Mouse (Mus musculus): ENCODE data around the gene Gatc.
"Not testable (repeated sequence)": the region's sequence is repeated elsewhere in the genome, so short reads cannot be mapped to it uniquely, and the experiment has no call there.

The Gatc gene

DNA sequence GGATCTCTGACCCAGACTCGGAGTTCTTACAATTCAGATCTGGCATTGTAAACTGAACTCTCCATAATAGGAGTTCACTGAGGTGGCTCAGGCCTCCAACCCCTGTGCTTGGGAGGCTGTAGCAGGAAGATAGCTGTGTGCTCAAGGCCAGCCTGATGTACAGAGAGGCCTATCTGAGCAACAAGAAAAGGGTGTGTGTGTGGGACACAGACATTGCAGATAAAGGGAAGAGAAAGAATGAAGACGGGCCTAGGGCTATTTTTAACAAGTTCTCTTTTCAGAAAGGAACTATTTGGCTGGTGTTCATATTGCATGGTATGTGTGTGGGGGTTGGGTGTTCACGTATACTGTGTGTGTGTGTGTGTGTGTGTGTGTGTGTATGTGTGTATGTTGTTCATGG is 7.4 kb downstream of the Gatc start:
- in situ Hi-C loops (cut with MboI, MseI) = no loop called here

DNA sequence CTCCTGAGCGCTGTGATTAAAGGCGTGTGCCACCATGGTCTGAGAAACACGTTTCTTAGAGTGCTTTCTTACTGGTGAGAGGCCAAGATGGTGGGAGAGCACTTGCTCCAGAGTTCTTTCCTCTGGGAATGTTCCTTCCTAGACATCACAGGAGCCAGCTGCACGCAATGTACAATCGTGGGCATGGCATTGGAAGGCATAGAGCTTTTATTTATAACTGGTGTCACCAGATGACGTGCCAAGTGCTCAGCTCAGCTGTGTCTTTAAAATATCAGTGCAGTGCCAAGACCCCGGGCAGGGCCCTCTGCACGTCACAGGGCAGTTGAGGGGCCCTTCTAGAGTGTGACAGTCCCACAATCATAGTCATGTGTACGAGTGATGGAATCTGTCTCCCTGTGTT is 10.0 kb downstream of the Gatc start:
- in situ Hi-C loops (cut with MboI, MseI) = no loop called here

DNA sequence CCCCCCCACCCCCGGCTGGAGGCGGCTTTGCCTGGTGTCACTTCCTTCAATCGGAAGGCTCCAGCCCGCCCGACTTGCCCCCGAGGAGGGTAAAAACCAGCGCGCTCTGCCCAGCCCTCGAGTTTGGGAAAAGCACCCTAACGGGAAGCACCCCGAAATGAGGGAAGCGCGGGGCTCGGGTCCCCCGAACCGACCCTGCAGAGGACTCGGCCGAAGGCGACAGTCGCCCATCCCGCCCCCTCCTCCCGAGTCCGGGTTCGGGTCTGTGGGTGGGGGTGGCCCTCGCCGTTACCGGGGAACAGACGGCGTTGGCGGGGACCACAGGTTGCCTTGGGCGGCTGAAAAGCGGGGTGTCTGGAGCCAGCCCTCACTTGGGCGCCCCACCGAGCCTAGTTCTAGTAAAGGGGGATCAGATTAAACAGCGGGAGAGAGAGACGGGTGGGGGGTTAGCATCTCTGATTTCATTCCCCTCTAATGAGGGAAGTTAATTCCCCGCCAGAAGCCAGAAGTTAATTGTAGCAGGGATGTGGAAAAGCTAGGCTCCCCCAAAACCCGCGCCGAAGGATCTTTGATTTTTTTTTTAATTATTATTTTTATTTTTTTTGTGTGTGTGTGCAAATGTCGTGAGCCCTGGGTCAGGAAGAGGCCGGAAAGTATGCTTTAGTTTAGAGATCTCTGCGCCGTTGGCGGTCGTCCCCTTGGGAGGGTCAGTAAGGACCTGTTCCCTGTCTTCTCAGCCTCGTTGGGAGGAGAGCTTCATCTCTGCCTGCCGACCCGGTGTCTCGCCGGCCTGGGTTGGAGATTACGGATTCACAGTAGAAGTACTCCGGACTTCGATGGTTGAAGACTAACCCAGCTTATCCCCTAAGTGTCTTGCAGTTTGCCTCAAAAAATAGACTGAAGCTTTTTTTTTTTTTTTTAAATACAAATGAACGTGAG is 13.1 kb downstream of the Gatc start:
- in situ Hi-C loops (cut with MboI, MseI) = no loop called here

DNA sequence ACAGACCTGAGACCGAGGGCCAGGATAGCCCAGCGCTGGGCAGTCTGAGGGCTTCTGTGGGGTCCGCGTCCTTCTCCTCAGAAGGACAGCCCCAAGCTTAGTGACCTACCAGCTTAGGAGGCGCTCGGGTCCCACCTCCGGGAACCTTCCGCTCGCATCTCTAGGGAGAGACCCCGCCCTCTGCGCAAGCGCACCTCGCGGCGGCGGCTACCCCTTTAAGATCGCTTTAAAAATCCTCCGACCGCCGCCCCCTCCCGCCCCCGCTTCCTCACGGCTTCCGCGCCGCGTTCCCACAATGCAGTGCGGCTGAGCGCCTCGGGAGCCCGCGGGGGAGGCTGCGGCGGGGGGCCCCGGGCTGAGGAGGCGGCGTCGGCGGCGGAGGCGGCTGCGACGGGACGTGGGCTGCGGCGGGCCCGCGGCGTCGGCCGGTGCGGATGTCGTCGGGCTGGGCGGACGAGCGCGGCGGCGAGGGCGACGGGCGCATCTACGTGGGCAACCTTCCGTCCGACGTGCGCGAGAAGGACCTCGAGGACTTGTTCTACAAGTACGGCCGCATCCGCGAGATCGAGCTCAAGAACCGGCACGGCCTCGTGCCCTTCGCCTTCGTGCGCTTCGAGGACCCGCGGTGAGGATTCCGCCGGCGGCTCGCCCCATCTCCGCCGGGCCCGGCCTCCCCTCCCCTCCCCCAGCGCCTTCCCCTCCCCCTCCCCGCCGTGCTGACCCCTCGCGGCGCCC is 13.9 kb downstream of the Gatc start, which contains the start of gene Srsf9:
Srsf9 (plus strand) TSS at position 303 of the 735 bp plus-strand sequence.
- in situ Hi-C loops (cut with MboI, MseI) = no loop called here

DNA sequence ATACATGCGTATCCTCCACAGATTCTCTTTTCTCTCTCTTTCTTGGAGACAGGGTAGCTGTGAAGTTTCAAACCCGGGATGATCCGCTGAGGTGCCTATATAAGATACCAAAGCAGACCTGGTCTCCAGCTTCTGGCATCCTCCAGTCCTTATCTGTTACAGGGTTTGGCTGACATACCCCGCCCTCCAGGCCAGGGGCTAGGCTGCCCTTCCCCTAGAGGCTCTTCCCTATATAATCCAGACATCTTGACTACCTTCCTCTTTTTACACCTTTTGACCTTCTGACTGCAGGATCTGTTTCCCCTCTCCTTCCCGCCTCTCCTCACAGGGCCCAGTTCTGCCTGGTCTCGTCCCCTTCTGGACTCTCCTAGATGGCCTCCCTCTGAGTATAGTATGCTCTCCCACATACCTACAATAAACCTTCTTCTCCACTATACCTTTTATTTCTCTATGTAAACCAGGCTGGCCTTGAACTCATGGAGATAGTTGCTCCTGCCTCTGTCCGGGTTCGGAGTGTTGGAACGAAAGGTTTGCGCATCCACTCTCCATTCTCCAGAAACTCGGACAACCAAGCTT is 14.6 kb downstream of the Gatc start:
- in situ Hi-C loops (cut with MboI, MseI) = no loop called here

DNA sequence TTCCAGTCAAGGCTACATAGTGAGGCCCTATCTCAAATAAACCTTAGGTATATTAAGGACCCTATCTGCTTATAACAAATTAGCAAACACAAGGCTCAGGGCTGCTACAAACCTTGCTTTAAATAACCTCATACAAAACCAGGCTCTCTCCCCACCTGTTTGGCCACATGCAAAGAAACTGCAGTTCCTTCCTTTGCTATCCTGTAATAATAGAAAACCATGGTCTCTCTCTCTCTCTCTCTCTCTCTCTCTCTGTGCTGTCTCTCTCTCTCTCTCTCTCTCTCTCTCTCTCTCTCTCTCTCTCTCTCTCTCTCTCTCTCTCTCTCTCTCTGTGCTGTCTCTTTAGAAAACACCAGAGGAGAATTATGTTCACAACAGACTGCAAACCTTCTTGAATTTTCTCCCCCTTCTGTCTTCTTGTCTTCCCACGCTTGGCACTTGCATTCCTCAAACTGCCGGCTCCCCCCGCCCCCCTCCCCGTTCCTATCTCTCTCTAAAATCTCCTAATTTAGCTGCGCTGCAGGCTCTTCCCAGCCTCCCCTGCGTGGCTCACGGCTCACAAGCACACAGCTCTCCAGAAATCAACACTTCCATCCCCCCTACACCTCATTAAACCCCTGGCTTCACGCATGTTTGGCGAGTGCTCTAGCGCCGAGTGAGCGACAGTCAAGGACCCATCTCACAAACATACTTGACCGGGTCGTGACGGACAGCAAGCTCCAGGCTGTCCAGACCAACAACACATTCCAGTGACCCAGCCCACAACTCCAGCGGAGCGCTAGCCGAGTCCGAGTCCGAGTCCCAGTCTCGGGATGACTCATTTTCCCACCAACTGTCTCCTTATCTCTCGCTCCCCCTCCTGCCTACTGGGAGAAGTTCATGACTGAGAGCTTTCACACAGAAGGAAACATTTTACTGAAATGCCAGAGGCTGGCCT is 21.7 kb downstream of the Gatc start:
- in situ Hi-C loops (cut with MboI, MseI) = no loop called here

DNA sequence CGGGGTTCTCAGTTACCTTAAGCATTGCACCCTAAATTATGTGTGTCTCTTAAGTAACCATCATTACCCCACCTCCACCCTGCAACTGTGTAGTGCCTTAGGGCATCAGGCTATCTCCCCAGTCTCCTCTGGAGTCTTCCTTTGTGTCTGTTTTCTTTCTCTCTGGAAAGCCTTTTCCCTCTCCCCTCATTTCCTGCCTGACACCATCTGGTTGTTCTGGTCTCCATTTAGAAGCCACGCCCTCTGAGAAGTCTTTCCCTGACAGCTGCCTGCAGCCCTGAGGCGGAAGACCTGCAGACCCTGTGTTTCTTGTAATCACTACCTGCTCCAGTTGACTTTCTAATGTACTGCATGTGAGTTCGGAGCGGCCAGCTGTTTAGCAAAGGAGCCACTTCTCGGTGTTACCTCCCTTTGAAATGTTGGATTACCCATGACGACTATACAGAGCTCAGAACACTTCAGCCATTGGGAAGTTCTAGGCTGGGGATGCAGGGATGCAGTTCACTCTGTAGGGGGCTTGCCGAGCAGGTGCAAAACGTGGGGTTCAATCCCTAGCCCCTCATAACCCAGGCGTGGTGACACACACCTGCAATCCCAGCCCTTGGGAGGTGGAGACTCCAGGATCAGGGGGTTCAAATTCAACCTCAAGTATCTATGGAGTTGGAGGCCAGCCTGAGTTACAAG is 23.2 kb downstream of the Gatc start:
- in situ Hi-C loops (cut with MboI, MseI) = no loop called here

DNA sequence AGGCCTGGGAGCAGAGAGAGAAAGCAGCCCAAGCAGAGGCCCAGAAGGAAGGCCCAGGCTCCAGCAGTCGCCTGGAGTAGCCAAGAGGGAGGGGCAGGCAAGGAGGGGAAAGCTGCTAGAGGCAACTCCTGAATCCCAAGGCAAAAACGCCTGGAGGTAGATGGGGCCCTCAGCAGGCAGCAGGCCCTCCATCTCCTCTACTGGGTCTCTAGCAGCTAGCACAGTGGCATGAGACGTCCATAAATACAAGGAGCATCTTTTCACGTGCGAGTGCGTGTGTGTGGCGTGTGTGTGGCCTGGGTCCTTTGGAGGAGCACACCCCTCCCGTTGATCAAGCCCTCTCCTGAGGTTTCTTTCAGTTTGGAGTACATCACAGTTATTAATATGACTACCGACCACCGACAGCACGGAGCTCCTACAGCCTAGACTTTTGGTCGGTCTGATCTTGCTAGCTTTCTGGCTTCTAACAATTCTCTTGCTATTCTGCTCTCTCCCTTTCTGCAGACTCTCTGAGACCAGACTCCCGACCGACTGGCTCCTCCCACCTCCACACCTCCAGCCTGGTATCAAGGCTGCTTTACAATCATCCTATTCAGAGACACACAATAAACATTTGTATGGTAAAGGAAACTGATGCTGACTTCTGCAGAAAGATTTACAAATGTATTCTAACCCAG is 23.9 kb downstream of the Gatc start:
- in situ Hi-C loops (cut with MboI, MseI) = no loop called here

DNA sequence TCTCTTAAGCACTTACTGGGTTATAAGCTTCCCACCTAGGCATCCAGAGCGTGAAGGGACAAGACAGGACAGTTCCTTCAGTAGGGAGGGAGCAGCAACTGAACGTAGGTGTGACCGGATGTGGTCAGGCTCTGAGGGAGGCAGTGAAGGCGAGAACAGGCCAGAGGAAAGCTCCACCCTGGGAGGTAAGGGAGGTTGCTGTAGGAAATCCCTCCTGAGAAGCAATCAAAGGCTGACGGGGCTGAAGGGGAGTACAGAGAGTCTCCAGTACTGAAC is 27.4 kb downstream of the Gatc start:
- in situ Hi-C loops (cut with MboI, MseI) = no loop called here

DNA sequence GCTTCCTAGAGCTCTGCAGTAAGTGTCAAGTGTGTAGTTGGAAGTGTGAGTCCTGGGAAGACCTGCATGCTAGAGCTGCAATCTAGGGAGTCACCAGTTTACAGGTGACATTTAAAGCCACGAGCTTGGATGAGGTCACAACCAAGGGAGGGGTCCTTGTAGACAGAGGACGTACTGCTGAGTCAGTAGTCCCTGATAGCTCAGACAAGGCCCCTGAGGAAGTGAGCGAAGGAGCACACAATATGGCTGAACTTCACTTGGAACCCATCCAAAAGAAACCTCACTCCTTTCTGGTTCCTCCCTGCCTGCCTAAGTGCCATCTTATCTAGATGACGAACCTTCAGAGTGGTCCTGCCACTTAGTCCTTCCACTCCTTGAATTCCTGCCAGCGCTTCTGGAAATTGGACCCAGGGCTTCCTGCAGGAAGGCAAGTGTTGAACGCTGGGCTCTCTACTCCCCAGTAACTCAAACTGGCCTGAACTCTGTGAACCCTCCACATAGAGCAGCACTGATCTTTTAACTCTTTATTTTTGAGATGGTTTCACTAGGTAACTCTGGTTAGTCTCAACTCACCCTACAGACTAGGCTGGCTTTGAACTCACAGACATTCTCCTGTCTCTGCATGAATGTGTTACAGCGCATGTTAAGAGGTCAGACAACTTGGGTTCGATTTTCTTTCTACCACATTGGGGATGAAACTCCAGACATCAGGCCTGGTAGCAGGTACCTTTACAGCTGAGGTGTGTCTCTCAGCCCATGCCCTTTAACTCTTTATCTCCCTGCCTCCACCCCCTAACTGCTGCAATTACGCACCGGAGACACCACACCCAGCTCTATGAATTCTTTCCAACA is 27.9 kb downstream of the Gatc start:
- in situ Hi-C loops (cut with MboI, MseI) = no loop called here

DNA sequence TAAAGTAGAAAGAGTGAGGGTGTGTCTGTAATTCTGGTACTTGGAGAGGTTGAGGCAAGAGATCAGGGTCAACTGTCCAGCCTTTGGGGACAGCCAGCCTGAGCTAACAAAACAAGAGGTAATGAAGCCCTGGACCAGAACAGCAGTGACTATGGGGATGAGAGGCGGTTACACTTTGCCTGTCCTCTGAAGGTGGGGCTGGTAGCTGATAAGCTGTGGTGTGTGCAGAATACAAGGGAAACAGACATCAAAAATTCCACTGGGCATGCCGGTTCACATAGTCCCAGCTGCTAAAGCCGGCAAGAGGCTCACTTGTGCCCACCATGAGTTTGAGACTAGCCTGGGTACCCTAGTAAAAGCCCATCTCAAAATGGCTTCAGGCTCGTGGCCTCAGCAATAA is 28.6 kb downstream of the Gatc start:
- in situ Hi-C loops (cut with MboI, MseI) = no loop called here

DNA sequence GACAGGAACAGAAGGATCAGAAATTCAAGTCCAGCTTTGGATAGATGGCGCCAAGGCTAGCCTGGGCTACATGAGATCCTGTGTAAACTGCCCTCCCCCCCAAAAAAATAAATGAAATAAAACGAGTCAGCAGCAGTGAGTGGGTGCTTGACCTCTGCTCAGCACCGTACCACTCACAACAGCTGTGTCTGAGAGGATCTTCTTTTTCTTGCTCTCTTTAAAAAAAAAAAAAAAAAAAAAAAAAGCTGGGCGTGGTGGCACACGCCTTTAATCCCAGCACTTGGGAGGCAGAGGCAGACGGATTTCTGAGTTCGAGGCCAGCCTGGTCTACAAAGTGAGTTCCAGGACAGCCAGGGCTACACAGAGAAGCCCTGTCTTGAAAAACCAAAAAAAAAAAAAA is 38.8 kb downstream of the Gatc start:
- in situ Hi-C loops (cut with MboI, MseI) = not testable (repeated sequence)

DNA sequence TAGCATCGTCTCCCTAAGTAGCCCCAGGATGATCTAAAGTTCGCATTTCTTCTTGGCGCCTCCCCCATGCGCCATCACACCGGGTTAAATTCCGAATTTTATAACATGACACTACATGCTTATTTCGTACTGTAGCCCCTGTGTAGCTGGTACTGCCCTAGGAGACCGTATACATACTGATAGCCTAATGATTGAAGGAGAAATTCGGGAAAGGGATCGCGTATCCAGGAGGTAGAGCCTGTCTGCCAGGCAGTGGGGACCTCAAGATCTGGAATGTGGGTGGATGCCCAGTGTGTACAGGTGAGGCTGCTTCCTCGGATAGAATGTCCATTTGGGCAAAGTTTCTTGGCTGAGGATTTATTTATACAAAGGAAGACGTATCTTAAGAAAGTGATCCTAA is 39.4 kb downstream of the Gatc start:
- in situ Hi-C loops (cut with MboI, MseI) = no loop called here

DNA sequence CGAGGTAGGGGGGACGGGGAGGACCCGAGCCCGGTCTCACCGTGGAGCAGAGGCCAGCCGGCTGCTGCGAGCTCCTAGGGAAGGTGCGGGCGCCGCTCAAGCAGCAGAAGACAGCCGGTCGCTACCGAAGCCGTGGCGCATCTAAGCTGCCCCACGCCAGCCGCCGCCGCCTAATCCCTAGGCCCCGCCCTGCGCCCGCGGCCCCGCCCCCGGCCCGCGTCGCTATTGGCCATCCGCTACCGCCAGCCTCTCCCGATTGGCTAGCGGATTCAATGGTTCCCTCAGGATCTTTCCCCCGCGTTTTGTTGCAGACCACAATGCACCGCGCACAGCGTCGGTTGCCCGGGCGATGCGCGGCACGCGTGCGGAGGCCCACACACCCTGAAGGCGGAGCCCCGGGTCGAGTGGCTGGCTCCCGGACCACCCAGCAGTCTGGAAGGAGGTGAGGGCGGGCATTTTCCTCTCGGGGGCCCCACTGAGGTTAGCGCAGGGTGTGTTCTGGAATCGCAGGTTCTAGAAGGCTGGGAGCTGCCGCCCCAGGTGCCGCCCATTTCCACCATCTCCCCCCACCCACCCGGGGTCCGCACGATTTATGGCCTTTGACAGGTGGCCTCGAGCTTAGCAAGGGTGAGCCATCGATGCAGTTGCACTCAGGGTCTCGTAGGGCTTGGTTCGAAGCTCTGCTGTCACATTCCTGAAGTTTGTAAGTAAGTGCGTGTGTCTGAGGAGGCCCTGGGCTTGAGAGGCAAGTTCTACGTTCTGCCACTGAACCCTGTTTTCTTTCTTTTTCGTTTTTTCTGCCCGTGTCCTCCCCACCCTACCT is 40.0 kb downstream of the Gatc start, which contains the start of gene Dynll1:
Dynll1 (minus strand) TSS at position 208 of the 823 bp plus-strand sequence.
- in situ Hi-C loops (cut with MboI, MseI) = no loop called here

DNA sequence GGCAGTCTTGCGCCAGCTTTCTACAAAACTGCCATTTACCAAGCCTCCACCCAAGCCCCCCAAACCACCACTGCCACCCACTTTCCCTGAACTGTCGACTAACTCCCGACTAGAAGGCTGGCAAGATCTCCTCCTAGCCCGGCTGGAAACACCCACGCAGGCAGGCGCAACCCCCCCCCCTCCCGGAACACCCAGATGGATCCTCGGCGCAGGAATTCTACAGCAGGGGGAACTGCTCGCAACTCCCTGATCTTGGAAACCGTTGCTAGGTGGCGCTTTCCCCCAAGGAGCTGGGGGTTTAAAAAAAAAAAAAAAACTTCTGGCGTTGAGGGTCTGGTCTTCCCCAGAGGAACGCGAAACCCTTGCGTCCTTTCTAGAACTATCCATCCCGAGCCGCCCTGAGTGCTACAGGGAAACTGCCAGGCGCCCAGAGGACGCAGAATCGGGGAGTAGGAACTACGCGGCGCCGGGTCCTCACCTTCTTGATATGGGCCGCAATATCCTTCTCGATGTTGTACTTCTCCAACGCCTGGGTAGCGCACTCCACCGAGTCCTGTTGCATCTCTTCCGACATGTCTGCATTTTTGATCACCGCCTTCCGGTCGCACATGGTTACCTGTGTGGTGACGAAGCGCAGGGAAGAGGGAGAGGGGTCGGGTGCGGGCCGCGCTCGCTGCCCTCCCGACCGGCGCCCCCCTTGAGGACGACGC is 40.8 kb downstream of the Gatc start:
- in situ Hi-C loops (cut with MboI, MseI) = no loop called here

DNA sequence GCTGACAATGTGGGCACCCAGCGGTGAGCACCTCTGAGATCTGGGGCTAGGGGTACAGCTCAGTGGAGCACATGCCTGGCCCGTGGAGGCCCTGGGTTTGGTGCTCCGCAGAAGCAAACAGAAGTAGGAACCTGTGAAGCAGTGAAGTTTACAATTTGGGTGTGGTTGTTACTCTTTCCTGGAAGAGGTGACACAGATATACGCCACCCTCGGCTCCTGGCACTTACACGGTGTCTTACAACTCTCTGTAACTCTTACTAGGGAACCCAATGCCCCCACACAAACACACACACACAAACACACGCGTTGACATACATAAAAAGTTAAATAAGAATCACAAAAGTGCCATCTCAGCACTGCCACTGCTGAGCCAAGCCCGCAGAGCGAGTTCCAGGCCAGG is 44.6 kb downstream of the Gatc start:
- in situ Hi-C loops (cut with MboI, MseI) = no loop called here

DNA sequence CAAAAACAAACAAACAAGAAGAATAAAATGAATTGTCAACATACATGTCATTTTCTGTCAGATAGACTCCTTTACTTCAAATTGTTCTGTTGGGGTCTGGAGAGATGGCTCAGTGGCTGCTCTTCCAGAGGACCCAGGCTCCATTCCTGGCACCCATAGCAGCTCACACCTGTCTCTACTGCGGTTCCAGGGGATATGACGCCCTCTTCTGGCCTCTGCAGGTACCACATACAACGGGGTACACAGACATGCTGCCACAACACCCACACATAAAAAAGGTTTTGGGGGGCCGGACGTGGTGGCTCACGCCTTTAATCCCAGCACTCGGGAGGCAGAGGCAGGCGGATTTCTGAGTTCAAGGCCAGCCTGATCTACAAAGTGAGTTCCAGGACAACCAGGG is 46.8 kb downstream of the Gatc start:
- in situ Hi-C loops (cut with MboI, MseI) = no loop called here

DNA sequence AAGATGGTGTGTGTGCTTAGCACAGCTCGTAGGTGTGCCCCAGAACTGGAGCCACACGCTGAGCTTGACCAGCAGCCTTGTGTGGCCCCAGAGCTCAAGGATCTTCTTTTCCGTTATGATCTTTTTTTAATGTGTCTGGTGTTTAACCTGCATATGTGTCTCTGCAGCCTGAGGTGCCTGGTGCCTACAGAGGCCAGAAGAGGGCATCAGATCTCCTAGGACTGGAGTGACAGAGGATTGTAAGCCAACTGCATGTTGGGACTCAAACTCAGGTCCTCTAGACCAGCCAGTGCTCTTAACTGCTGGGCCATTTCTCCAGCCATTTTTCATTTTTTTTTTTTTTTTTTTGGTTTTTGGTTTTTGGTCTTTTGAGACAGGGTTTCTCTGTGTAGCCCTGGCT is 56.2 kb downstream of the Gatc start:
- in situ Hi-C loops (cut with MboI, MseI) = no loop called here
